Mouse (Mus musculus) hindbrain, embryonic 12.5 days (tissue): ENCODE measurements around the gene F930015N05Rik. TPM values are rescaled to one million over a fixed set of nuclear protein-coding genes. Genes with fewer than 3 reads are reported as not detected.
A peak's percentile ranks its signal among the peaks of the same experiment; 100 is the strongest.

Experiments used
- ATAC-seq: fragments of 200-750 bp; cut with Nextera tagmentation; 2 replicates; pipeline ENCODE4 v1.8.0; 2017; ENCODE audit warnings: moderate TSS enrichment; ENCODE audit not compliant: low FRiP score
- H3K27ac ChIP-seq: fragments of 300-500 bp; sonication (generic); 2 replicates; pipeline ENCODE4 v1.5.1; 2016; ENCODE audit warnings: mild to moderate bottlenecking
- H3K27me3 ChIP-seq: fragments of 300-500 bp; sonication (generic); 2 replicates; pipeline ENCODE4 v1.6.1; 2016; ENCODE audit warnings: mild to moderate bottlenecking
- H3K36me3 ChIP-seq: fragments of 300-500 bp; sonication (generic); 2 replicates; pipeline ENCODE4 v1.6.1; 2016; ENCODE audit warnings: mild to moderate bottlenecking
- H3K4me1 ChIP-seq: fragments of 300-500 bp; sonication (generic); 2 replicates; pipeline ENCODE4 v1.6.1; 2016
- H3K4me2 ChIP-seq: fragments of 300-500 bp; sonication (generic); replicated peaks from 2 replicates; pipeline ENCODE4 v1.6.1; 2016; ENCODE audit warnings: mild to moderate bottlenecking
- H3K4me3 ChIP-seq: fragments of 300-500 bp; sonication (generic); 2 replicates; pipeline ENCODE4 v1.5.1; 2016; ENCODE audit warnings: mild to moderate bottlenecking
- H3K9ac ChIP-seq: fragments of 300-500 bp; sonication (generic); 2 replicates; pipeline ENCODE4 v1.6.1; 2016; ENCODE audit warnings: mild to moderate bottlenecking, moderate library complexity
- H3K9me3 ChIP-seq: fragments of 300-500 bp; sonication (generic); replicated peaks from 2 replicates; pipeline ENCODE4 v1.6.1; 2016; ENCODE audit warnings: mild to moderate bottlenecking
- WGBS: fragments of 180-500 bp; shearing (Covaris S2); methylation state at CpG from one replicate; pipeline ENCODE4 v1.1.7; 2016; 5-methylcytosine and 5-hydroxymethylcytosine counted together
- polyA plus RNA-seq: library from polyadenylated mRNA; unstranded; fragments of >200 nt; fragmentation: Nextera tagmentation; extraction: Ambion mirVana; gene quantifications from 2 replicates; pipeline ENCODE4 v1.2.1, GENCODE M21; 2016

F930015N05Rik gene
- polyA plus RNA-seq, result 2.4 and 3.2 TPM in 2 replicates

DNA sequence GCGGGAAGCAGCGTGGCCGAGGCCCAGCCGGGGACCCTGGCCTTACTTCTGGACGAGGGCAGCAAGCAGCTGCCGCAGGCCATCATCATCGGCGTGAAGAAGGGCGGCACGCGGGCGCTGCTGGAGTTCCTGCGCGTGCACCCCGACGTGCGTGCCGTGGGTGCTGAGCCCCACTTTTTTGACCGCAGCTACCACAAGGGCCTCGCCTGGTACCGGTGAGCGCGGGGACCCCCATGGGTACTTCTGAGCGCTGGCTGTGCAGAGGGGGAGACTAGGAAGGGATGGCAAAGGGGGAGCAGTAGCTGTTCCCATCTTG lies at the start of gene F930015N05Rik:
Gene F930015N05Rik (minus strand): TSS at position 242 of the 316 bp plus-strand sequence.
- H3K27me3 ChIP-seq, result peaks cover 17% of the 10 kb centered on the region
- peak within 1 kb of the TSS; percentile 72 for H3K9ac ChIP-seq
- peaks cover 12% of the 10 kb centered on the region for H3K4me1 ChIP-seq
- H3K36me3 ChIP-seq, result no peaks in the 10 kb centered on the region
- no peaks in the 10 kb centered on the region for H3K9me3 ChIP-seq
- ATAC-seq, result no peak
- peak within 1 kb of the TSS; percentile 69 for H3K27ac ChIP-seq
- WGBS, result under 1% methylated on average over 24 of the region's 24 CpGs
- peak within 1 kb of the TSS; percentile 98 for H3K4me2 ChIP-seq
- peak within 1 kb of the TSS; percentile 58 for H3K4me3 ChIP-seq

- Histone ChIP-seq H3K9ac (no peak overlapping the region), H3K27ac (no peak overlapping the region), H3K4me1 (0 out of 2 replicates have a peak, but pooled peaks cover 4% of the 10 kb centered on the region), H3K27me3 (0 out of 2 replicates have a peak, but pooled peaks cover 5% of the 10 kb centered on the region), H3K4me2 (no peak overlapping the region), H3K4me3 (no peak overlapping the region), H3K9me3 (no peaks in the 10 kb centered on the region), H3K36me3 (no peaks in the 10 kb centered on the region)
- 85% methylated on average over 3 of the region's 3 CpGs for WGBS
- ATAC-seq, result no peak
These were observed 45.0 kb upstream of the F930015N05Rik start for GRCm38 (mm10) chr11:64481445-64481844.

GRCm38 (mm10) chr11:64473679-64474078 lies 37.2 kb upstream of the F930015N05Rik start:
- H3K27me3 ChIP-seq, result no peaks in the 10 kb centered on the region
- H3K9me3 ChIP-seq, result no peaks in the 10 kb centered on the region

GRCm38 (mm10) chr11:64470689-64471088 lies 34.2 kb upstream of the F930015N05Rik start:
- H3K4me1 ChIP-seq, result no peaks in the 10 kb centered on the region
- no peak for ATAC-seq
- H3K9me3 ChIP-seq, result no peaks in the 10 kb centered on the region
- no peak overlapping the region for H3K27ac ChIP-seq
- no peak overlapping the region for H3K4me3 ChIP-seq
- H3K36me3 ChIP-seq, result no peaks in the 10 kb centered on the region
- no peaks in the 10 kb centered on the region for H3K27me3 ChIP-seq
- no peak overlapping the region for H3K4me2 ChIP-seq
- no peak overlapping the region for H3K9ac ChIP-seq

More at GRCm38 (mm10) chr11:64473679-64474078, 37.2 kb upstream of the F930015N05Rik start:
- Histone ChIP-seq H3K4me1 (no peaks in the 10 kb centered on the region), H3K4me3 (no peak overlapping the region), H3K9ac (no peak overlapping the region), H3K36me3 (no peaks in the 10 kb centered on the region), H3K4me2 (no peak overlapping the region), H3K27ac (no peak overlapping the region)
- WGBS, result 83% methylated on average over 3 of the region's 3 CpGs
- ATAC-seq, result no peak

- no peaks in the 10 kb centered on the region for H3K36me3 ChIP-seq
- ATAC-seq, result no peak
- 86% methylated on average over 4 of the region's 4 CpGs for WGBS
- no peak overlapping the region for H3K4me2 ChIP-seq
- H3K4me3 ChIP-seq, result no peak overlapping the region
- H3K9me3 ChIP-seq, result no peaks in the 10 kb centered on the region
- H3K27me3 ChIP-seq, result no peaks in the 10 kb centered on the region
- H3K9ac ChIP-seq, result no peak overlapping the region
- H3K4me1 ChIP-seq, result no peaks in the 10 kb centered on the region
- H3K27ac ChIP-seq, result no peak overlapping the region
These were observed 32.3 kb upstream of the F930015N05Rik start for GRCm38 (mm10) chr11:64468737-64469136.

DNA sequence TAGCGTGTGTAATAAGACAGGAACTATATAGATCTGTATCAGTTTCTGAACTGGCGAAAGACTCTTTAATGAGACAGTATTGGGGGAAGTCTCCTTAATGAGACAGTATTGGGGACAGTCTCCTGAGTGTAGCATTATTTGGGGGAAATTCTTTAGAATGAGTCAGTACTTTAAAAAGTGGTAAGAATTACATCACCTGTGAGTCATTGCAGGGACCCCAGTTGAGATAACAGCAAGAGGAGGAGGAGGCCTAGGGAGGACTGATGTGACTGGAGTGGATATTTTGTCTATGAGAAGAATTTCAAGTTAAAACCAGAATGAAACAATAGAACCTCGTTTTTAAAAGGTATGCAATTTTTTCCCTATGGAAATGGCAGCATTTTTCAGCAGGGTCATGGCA lies 25.3 kb upstream of the F930015N05Rik start:
- no peaks in the 10 kb centered on the region for H3K27me3 ChIP-seq
- H3K4me2 ChIP-seq, result no peak overlapping the region
- WGBS, result 80% methylated on average over 3 of the region's 3 CpGs
- ATAC-seq, result no peak
- no peak overlapping the region for H3K9ac ChIP-seq
- H3K4me3 ChIP-seq, result no peak overlapping the region
- no peak overlapping the region for H3K27ac ChIP-seq
- no peaks in the 10 kb centered on the region for H3K4me1 ChIP-seq
- H3K9me3 ChIP-seq, result no peaks in the 10 kb centered on the region
- no peaks in the 10 kb centered on the region for H3K36me3 ChIP-seq

- ATAC-seq, result no peak
- Histone ChIP-seq H3K4me3 (no peak overlapping the region), H3K27me3 (no peaks in the 10 kb centered on the region), H3K4me2 (no peak overlapping the region), H3K36me3 (no peaks in the 10 kb centered on the region), H3K4me1 (0 out of 2 replicates have a peak, but pooled peaks cover 2% of the 10 kb centered on the region), H3K27ac (no peak overlapping the region), H3K9ac (no peak overlapping the region), H3K9me3 (no peaks in the 10 kb centered on the region)
- 70% methylated on average over 9 of the region's 9 CpGs for WGBS
These were observed 12.3 kb upstream of the F930015N05Rik start for GRCm38 (mm10) chr11:64448586-64449315.

DNA sequence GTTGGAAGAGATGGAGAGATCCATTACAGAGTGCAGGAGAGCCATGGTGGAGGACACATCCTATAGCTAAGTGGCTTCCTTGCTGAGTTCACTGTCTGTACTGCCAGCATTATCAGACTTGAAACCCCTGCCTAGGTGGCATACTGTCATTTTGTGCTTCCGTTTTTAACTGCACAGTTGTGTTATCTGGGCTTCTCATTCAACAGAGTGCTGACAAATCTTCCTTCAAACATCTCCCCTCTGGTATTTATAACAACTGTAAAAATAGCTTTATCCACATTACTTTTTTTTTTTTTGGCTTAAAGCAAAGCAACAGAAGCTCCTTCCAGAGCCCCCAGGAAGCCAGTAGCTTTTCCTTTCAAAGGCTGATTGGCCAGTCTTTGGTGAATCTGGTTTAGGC lies 8.8 kb upstream of the F930015N05Rik start:
- Histone ChIP-seq H3K9me3 (no peaks in the 10 kb centered on the region), H3K4me1 (peaks cover 5% of the 10 kb centered on the region; the same call in 1 of the 2 replicates), H3K9ac (no peak overlapping the region), H3K27ac (no peak overlapping the region), H3K36me3 (no peaks in the 10 kb centered on the region), H3K27me3 (peaks cover 6% of the 10 kb centered on the region; the same call in 1 of the 2 replicates), H3K4me3 (no peak overlapping the region), H3K4me2 (no peak overlapping the region)
- WGBS, result 83% methylated on average over 1 of the region's 1 CpGs
- ATAC-seq, result no peak

GRCm38 (mm10) chr11:64442701-64443100 lies 6.2 kb upstream of the F930015N05Rik start:
- H3K4me2 ChIP-seq, result no peak overlapping the region
- ATAC-seq, result no peak
- H3K4me3 ChIP-seq, result no peak overlapping the region
- H3K36me3 ChIP-seq, result no peaks in the 10 kb centered on the region
- H3K4me1 ChIP-seq, result peaks cover 3% of the 10 kb centered on the region; the same call in 1 of the 2 replicates
- WGBS, result 41% methylated on average over 3 of the region's 3 CpGs
- no peaks in the 10 kb centered on the region for H3K9me3 ChIP-seq
- H3K27me3 ChIP-seq, result peaks cover 8% of the 10 kb centered on the region
- H3K9ac ChIP-seq, result no peak overlapping the region
- H3K27ac ChIP-seq, result no peak overlapping the region

DNA sequence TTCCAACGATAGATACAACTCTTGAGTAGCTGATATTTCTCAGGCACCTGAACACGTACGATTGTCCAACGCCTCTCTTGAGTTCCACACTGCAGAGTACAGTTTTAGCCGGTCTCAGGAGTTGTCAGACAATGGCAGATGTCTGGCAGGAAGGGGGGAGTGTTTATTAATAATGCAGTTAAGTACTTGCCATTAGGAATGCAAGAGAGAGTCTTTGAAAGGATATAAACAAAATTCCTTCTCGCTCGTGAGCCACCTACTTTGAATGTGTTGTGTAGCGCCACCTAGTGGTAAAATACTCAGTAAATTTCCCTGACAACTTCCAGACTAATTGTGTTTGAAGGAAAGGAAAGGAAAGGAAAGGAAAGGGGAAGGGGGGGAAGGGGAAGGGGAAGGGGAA lies 5.7 kb upstream of the F930015N05Rik start:
- Histone ChIP-seq H3K4me2 (no peak overlapping the region), H3K4me3 (no peak overlapping the region), H3K4me1 (peaks cover 3% of the 10 kb centered on the region; the same call in 1 of the 2 replicates), H3K9ac (no peak overlapping the region), H3K36me3 (no peaks in the 10 kb centered on the region), H3K27ac (no peak overlapping the region), H3K27me3 (peaks cover 10% of the 10 kb centered on the region), H3K9me3 (no peaks in the 10 kb centered on the region)
- no peak for ATAC-seq
- WGBS, result 36% methylated on average over 8 of the region's 8 CpGs

DNA sequence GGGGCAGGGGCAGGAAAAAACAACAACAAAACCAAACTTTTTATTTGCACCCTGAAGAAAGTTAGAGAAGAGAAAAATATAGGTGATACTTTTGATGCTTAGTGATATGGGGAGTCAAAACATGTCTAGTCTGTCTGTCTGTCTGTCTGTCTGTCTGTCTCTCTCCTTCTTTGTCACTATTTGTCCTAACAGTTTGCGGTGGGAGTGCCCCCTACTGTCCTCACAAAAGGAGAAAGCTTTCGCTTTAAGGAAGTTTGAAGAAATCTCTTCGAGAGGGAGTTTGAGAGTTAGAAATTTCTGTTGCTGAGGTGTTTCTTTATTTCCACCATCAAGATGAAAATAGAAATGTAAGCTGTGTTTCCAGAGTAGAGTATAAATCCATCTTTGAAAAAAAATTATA lies 2.5 kb upstream of the F930015N05Rik start:
- Histone ChIP-seq H3K36me3 (no peaks in the 10 kb centered on the region), H3K4me2 (0 out of 2 replicates have a peak overlapping the region, but pooled peaks have one; percentile 8), H3K9ac (no peak overlapping the region), H3K4me3 (no peak overlapping the region), H3K4me1 (peaks cover 15% of the 10 kb centered on the region), H3K27ac (no peak overlapping the region), H3K27me3 (peaks cover 17% of the 10 kb centered on the region), H3K9me3 (no peaks in the 10 kb centered on the region)
- WGBS, result 15% methylated on average over 3 of the region's 3 CpGs
- no peak for ATAC-seq

- ATAC-seq, result no peak
- Histone ChIP-seq H3K9ac (no peak overlapping the region), H3K27ac (no peak overlapping the region), H3K36me3 (no peaks in the 10 kb centered on the region), H3K4me1 (peaks cover 15% of the 10 kb centered on the region), H3K4me3 (no peak overlapping the region), H3K27me3 (peaks cover 18% of the 10 kb centered on the region), H3K4me2 (peak overlapping the region; percentile 30; the same call in 1 of the 2 replicates), H3K9me3 (no peaks in the 10 kb centered on the region)
- whole genome bisulfite sequencing, result 41% methylated on average over 3 of the region's 3 CpGs
These were observed 1.3 kb upstream of the F930015N05Rik start for GRCm38 (mm10) chr11:64437721-64438120.

DNA sequence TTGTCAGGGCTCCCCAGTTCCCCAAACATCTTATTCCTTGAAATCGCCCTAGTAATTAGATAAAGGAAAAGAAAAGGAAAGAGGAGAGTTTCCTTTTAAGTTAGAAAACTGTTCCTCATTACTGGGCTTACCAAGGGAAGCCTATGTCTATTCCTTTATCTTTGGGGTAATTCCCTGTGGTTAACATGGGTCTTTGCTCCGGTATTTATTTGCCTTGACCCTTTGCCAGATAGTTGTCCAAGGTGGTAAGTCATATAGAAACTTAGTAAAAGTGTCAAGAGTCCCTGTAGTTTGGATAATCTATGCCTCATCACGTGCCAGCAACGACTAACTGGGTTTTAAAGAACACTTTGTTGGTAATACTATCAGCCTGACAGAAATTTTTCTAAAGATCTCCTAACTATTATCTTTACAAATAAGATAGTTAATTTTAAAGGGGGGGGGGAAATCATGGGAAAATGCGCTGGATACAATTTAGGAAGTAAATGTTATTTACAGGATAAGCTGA lies 392 bp upstream of the F930015N05Rik start:
- ATAC-seq, result no peak
- WGBS, result 19% methylated on average over 5 of the region's 5 CpGs
- Histone ChIP-seq H3K36me3 (no peaks in the 10 kb centered on the region), H3K9me3 (no peaks in the 10 kb centered on the region), H3K4me3 (peak overlapping the region; percentile 58), H3K27ac (no peak overlapping the region), H3K9ac (peak overlapping the region; percentile 72; the same call in 1 of the 2 replicates), H3K4me1 (peaks cover 12% of the 10 kb centered on the region), H3K27me3 (peaks cover 17% of the 10 kb centered on the region), H3K4me2 (peak overlapping the region; percentile 98)
